Mouse (Mus musculus) intestine, embryonic 16.5 days (tissue): Measurements from ENCODE around the gene Cx3cr1. TPM values are rescaled to one million over a fixed set of nuclear protein-coding genes. Genes with fewer than 3 reads are reported as not detected.

Experiments used
- ATAC-seq: fragments of 200-750 bp; cut with Nextera tagmentation; 2 replicates; pipeline ENCODE4 v1.8.0; 2017; ENCODE audit warnings: moderate TSS enrichment, moderate library complexity
- H3K27ac ChIP-seq: fragments of 300-500 bp; sonication (generic); 2 replicates; pipeline ENCODE4 v1.5.1; 2014; ENCODE audit warnings: mild to moderate bottlenecking, low read length
- H3K27me3 ChIP-seq: fragments of 300-500 bp; sonication (generic); replicated peaks from 2 replicates; pipeline ENCODE4 v1.6.1; 2014; ENCODE audit warnings: low read length, control low read depth, mixed read lengths; ENCODE audit not compliant: control insufficient read depth, insufficient read depth
- H3K36me3 ChIP-seq: fragments of 300-500 bp; sonication (generic); 2 replicates; pipeline ENCODE4 v1.6.1; 2014; ENCODE audit warnings: low read length, control low read depth; ENCODE audit not compliant: control insufficient read depth, insufficient read depth
- H3K4me1 ChIP-seq: fragments of 300-500 bp; sonication (generic); 2 replicates; pipeline ENCODE4 v1.6.1; 2014; ENCODE audit warnings: low read length, control low read depth, mixed read lengths; ENCODE audit not compliant: control insufficient read depth, insufficient read depth
- H3K4me2 ChIP-seq: fragments of 300-500 bp; sonication (generic); 2 replicates; pipeline ENCODE4 v1.6.1; 2014; ENCODE audit warnings: low read depth, low read length, control low read depth
- H3K4me3 ChIP-seq: fragments of 300-500 bp; sonication (generic); 2 replicates; pipeline ENCODE4 v1.5.1; 2014; ENCODE audit warnings: mild to moderate bottlenecking, low read length
- H3K9ac ChIP-seq: fragments of 300-500 bp; sonication (generic); 2 replicates; pipeline ENCODE4 v1.6.1; 2014; ENCODE audit warnings: low read depth, low read length
- H3K9me3 ChIP-seq: fragments of 300-500 bp; sonication (generic); 2 replicates; pipeline ENCODE4 v1.6.1; 2016; ENCODE audit warnings: low read length, control low read depth; ENCODE audit not compliant: control insufficient read depth
- WGBS: fragments of 180-500 bp; shearing (Covaris S2); extraction: QIAGEN DNeasy Blood & Tissue Kit; methylation state at CpG from one replicate; pipeline ENCODE4 v1.1.7; 2014; 5-methylcytosine and 5-hydroxymethylcytosine counted together
- polyA plus RNA-seq: library from polyadenylated mRNA; unstranded; fragments of >200 nt; fragmentation: Nextera tagmentation; extraction: Ambion mirVana; gene quantifications from 2 replicates; pipeline ENCODE4 v1.2.1, GENCODE M21; 2015

Gene Cx3cr1
- polyA plus RNA-seq, 1 experiment from 2014 or later: 9.2 TPM

DNA sequence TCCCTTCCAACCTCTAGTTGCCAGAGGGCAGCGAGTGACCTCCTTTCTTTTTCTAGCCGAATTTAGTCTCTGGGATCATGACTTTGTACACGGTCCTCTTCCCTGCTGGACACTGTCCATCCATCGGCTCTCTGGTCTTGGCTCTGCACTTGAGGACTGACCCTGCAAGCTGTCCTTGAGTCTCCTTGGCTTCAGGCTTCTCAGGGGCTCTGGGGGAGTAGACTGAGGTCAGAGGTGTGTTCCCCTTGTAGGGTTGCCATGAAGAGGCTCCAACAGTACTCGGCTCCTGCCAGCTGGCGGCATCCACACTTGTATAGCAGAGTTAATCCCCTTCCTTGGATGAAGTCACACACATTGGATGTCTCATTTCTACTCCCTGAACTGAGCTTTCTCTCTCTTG, 70.0 kb downstream of the Cx3cr1 start:
- ATAC-seq: no peak
- Histone ChIP-seq H3K36me3 (no peaks in the 10 kb centered on the region), H3K4me2 (no peak overlapping the region), H3K4me1 (peaks cover 11% of the 10 kb centered on the region), H3K27ac (no peak overlapping the region), H3K9me3 (no peaks in the 10 kb centered on the region), H3K27me3 (no peaks in the 10 kb centered on the region), H3K9ac (no peak overlapping the region), H3K4me3 (no peak overlapping the region)
- WGBS: 69% methylated on average over 6 of the region's 6 CpGs

DNA sequence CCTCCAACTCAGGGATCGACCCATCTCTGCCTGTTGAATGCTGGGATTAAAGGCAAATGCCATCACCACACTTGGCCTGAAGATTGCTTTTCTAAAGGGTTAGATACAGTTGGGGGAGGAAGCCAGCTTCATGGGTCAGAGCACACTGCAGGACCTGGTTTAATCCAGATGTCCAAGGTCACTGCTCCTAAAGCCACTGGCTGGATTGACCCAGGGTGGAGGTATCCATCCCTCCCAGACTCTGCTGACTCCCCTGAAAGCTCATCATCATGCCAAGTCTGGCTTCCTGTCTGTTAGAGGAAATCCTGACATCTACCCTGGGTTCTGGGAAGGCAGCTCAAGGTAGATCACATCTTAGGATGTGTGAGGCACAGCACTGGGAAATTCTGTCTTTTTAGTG, 70.9 kb downstream of the Cx3cr1 start:
- Histone ChIP-seq H3K4me2 (no peak overlapping the region), H3K27ac (no peak overlapping the region), H3K36me3 (no peaks in the 10 kb centered on the region), H3K9ac (no peak overlapping the region), H3K4me3 (no peak overlapping the region), H3K27me3 (no peaks in the 10 kb centered on the region), H3K9me3 (no peaks in the 10 kb centered on the region), H3K4me1 (peaks cover 11% of the 10 kb centered on the region)
- WGBS: 87% methylated on average over 1 of the region's 1 CpGs
- no peak for ATAC-seq

DNA sequence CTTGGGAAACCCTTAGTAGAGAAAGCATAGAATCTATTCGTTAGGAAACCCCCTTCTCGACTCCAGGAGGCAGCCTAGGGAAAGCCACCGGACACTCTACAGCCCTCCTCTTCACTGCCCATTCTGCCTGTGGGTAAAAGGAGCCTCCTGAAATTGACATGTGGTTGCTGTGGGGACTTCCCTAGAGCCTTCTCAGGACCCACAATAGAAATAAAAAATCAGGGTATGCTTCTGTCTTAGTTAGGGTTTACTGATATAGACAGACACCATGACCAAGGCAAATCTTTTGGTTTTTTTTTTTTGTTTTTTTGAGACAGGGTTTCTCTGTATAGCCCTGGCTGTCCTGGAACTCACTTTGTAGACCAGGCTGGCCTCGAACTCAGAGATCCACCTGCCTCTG, 73.6 kb downstream of the Cx3cr1 start:
- Histone ChIP-seq H3K27ac (no peak overlapping the region), H3K4me3 (no peak overlapping the region), H3K27me3 (no peaks in the 10 kb centered on the region), H3K9me3 (no peaks in the 10 kb centered on the region), H3K4me1 (peaks cover 5% of the 10 kb centered on the region; the same call in 1 of the 2 replicates), H3K36me3 (no peaks in the 10 kb centered on the region), H3K9ac (no peak overlapping the region), H3K4me2 (no peak overlapping the region)
- WGBS: 86% methylated on average over 4 of the region's 4 CpGs
- no peak for ATAC-seq

DNA sequence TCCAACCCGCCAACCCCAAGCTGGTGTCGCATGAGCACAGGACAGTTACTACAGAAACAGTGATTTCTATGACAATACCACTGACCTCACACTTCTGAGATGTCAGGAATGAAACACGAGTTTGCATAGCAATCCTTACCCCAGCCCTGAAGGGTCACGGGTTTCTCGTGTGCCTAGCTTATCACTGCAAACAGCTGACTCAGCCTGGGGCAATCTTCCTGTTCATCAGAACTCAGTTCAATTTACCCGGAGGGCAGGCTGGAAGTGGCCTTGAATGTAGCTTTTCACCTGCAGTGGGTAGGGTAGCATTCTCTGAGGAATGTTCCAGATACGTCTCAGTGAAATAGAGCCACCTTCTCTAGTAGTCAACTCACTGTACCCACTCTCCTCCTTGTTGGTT, 75.5 kb downstream of the Cx3cr1 start:
- no peak overlapping the region for H3K27ac ChIP-seq
- no peaks in the 10 kb centered on the region for H3K36me3 ChIP-seq
- H3K4me3 ChIP-seq: no peak overlapping the region
- H3K4me1 ChIP-seq: no peaks in the 10 kb centered on the region
- H3K27me3 ChIP-seq: no peaks in the 10 kb centered on the region
- peak; percentile 77 for ATAC-seq
- H3K4me2 ChIP-seq: no peak overlapping the region
- no peaks in the 10 kb centered on the region for H3K9me3 ChIP-seq
- no peak overlapping the region for H3K9ac ChIP-seq
- WGBS: 54% methylated on average over 7 of the region's 7 CpGs

DNA sequence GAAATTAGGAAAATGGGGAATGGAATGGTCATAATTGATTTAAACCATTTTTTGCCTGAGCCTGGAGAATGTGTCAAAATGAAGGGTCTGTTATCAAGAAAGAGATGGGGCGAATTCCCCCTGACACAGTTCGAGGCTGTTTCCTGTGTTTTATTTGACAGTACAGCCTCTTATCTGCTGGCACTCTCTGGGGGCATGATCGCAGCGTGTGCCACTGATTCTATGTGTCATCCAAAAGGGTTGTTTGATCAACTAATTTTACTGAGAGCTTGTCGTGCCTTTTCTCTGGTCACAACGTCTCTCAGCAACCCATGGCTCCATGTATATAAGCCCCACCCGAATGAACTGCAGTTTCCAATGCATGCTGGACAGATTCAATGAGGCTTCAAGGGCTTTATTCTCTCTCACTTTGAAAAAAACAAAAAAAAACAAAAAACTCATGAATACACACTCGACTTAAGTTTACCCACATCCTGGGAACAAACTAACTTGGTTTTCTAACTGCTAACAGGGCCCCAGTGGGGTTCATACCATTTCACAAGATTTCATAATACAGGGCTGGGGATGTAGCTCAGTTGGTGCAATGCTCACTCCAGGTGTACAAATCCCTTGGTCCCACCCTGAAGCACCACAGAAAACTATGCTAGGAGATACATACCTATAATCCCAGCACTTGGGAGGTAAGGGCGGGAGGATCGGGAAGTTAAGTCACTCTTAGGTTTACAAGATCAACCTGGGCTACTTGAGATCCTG, 76.4 kb downstream of the Cx3cr1 start:
- Histone ChIP-seq H3K27ac (no peak overlapping the region), H3K4me1 (no peaks in the 10 kb centered on the region), H3K9me3 (no peaks in the 10 kb centered on the region), H3K27me3 (no peaks in the 10 kb centered on the region), H3K36me3 (no peaks in the 10 kb centered on the region), H3K4me2 (no peak overlapping the region), H3K4me3 (no peak overlapping the region), H3K9ac (no peak overlapping the region)
- 66% methylated on average over 10 of the region's 10 CpGs for WGBS
- no peak for ATAC-seq

DNA sequence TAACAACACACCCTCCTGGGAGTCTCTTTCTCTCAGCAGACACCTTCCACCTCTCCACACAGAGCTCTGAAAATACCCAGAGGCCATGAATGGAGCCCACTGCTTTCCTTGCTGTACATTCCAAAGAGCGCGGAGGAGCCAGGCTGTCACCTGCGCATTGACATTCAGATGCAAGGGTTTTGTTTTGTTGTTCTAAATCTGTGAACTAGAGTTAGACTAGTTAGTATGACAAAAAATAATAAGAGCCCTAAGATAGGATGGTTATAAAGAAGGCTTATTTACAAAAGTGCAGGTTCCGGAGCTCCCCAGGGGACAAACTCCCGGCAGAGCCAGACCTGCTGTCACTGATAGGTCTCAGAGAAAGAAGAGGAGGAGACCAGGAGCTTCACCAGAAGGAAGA, 78.4 kb downstream of the Cx3cr1 start:
- no peak for ATAC-seq
- WGBS: 39% methylated on average over 5 of the region's 5 CpGs

DNA sequence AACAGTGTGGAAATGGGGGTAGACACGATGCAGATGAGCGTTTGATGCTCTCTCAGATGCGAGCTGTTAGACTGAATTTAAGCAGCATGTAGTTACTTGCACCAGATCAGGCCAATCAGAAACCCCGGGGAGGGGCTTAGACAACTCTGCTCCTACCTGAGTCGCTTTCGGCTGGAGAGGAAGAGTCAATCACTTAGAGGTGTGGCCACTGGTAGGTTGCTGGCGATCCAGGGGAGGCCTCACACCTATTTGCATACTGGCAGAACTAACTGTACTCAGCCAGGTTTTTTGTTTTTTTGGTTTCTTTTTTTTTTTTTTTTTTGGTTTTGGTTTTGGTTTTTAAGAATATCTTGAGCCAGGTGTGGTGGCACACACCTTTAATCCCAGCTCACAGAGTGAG, 81.4 kb downstream of the Cx3cr1 start:
- H3K4me2 ChIP-seq: no peak overlapping the region
- H3K9me3 ChIP-seq: no peaks in the 10 kb centered on the region
- ATAC-seq: no peak
- no peak overlapping the region for H3K9ac ChIP-seq
- peaks cover 11% of the 10 kb centered on the region for H3K4me1 ChIP-seq
- no peak overlapping the region for H3K27ac ChIP-seq
- H3K4me3 ChIP-seq: no peak overlapping the region
- 48% methylated on average over 7 of the region's 7 CpGs for WGBS
- no peaks in the 10 kb centered on the region for H3K36me3 ChIP-seq
- no peaks in the 10 kb centered on the region for H3K27me3 ChIP-seq

More for the DNA sequence above, 78.4 kb downstream of the Cx3cr1 start:
- no peaks in the 10 kb centered on the region for H3K36me3 ChIP-seq
- H3K27ac ChIP-seq: no peak overlapping the region
- no peaks in the 10 kb centered on the region for H3K4me1 ChIP-seq
- H3K9ac ChIP-seq: no peak overlapping the region
- no peaks in the 10 kb centered on the region for H3K9me3 ChIP-seq
- no peak overlapping the region for H3K4me2 ChIP-seq
- no peak overlapping the region for H3K4me3 ChIP-seq
- H3K27me3 ChIP-seq: no peaks in the 10 kb centered on the region

DNA sequence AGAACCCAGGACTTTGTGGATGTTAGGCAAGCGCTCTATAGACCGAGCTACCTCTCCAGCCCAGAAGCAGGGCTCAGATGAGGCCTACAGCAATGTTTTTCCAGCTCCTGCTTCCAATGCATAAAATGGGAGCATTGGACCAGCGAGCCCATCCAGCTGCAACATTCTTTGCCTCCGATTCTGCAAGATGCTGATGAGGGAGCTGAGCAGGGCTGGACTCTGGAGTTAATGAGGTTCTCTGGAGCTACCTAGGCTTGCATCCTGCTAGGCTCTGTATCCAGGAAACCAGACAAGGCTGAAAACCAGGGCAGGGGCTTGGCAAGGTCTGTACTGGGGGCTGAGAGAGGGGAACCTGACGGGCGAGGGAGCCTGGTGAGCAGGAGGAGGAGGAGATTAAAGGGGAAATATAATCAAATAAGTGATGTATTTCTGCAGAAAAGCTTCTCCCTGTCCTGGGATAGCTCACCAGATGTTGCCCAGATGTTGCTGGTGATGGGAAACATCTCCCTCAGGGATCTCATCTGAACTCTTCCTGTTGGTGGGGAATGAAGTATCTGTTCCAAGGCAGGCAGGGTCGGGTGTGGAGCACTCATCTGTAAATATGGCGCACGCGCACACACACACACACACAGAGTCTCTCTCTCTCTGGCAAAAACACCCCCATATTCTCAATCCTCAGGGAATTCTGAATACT, 83.7 kb downstream of the Cx3cr1 start:
- no peak for ATAC-seq
- 58% methylated on average over 10 of the region's 10 CpGs for WGBS
- no peaks in the 10 kb centered on the region for H3K36me3 ChIP-seq
- H3K4me3 ChIP-seq: no peak overlapping the region
- peaks cover 31% of the 10 kb centered on the region for H3K4me1 ChIP-seq
- H3K9ac ChIP-seq: no peak overlapping the region
- no peak overlapping the region for H3K4me2 ChIP-seq
- no peaks in the 10 kb centered on the region for H3K9me3 ChIP-seq
- 0 out of 2 replicates have a peak overlapping the region, but pooled peaks have one; percentile 20 for H3K27ac ChIP-seq
- H3K27me3 ChIP-seq: no peaks in the 10 kb centered on the region

DNA sequence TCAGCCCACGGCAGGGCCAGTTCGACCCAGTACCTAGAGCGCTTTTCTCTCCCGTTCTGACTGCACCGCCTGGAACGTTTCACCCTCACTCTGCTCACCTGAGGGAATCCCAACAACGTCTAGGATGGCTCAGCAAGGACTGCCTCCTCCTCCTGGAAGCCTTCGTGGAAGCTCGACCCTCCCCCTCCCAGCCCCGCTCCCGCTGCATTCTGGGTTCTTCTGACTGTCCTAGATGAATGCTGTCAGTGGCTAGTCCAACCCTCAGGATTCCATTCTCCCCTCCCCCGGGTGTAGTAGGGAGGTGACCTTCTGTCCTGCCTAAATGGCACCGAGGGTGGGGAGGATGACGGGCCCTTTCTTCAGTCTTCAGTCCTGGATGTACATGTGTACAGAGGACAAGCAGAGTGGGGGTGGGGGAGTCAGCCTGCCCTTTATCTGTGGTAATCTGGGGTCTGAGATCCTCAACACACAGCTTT, 85.1 kb downstream of the Cx3cr1 start, which contains the start of gene Csrnp1:
TSS of gene Csrnp1 (minus strand) at position 123 of the 476 bp plus-strand sequence.
- Histone ChIP-seq H3K4me2 (peak within 1 kb of the TSS; percentile 93), H3K27ac (peak within 1 kb of the TSS; percentile 76), H3K9ac (peak within 1 kb of the TSS; percentile 84), H3K4me3 (peak within 1 kb of the TSS; percentile 74), H3K36me3 (no peaks in the 10 kb centered on the region), H3K9me3 (no peaks in the 10 kb centered on the region), H3K4me1 (peaks cover 43% of the 10 kb centered on the region), H3K27me3 (no peaks in the 10 kb centered on the region)
- ATAC-seq: no peak
- WGBS: 13% methylated on average over 14 of the region's 14 CpGs
